Mouse (Mus musculus): ENCODE results near the gene Hmx1.

Gene Hmx1

GRCm38 (mm10) chr5:35388491-35389111 lies at the start of gene Hmx1:
Gene Hmx1 (plus strand): TSS chr5:35389108.
- ATAC-seq (ENCODE audit: low TSS enrichment): no peak

GRCm38 (mm10) chr5:35345084-35345483 lies 43.8 kb upstream of the Hmx1 start:
- ATAC-seq (ENCODE audit: low TSS enrichment): no peak

- peak; percentile 97 for ATAC-seq (ENCODE audit: low TSS enrichment)
Measured at GRCm38 (mm10) chr5:35348794-35349193, 40.1 kb upstream of the Hmx1 start.

GRCm38 (mm10) chr5:35357544-35358440 lies 31.1 kb upstream of the Hmx1 start:
- no peak for ATAC-seq (ENCODE audit: low TSS enrichment)

GRCm38 (mm10) chr5:35361570-35362284 lies 27.2 kb upstream of the Hmx1 start:
- ATAC-seq (ENCODE audit: low TSS enrichment): peak; percentile 91

- no peak for ATAC-seq (ENCODE audit: low TSS enrichment)
Measured at GRCm38 (mm10) chr5:35366241-35367032, 22.5 kb upstream of the Hmx1 start.

- ATAC-seq (ENCODE audit: low TSS enrichment): no peak
Measured at GRCm38 (mm10) chr5:35368916-35369315, 20.0 kb upstream of the Hmx1 start.

GRCm38 (mm10) chr5:35379066-35379465 lies 9.8 kb upstream of the Hmx1 start:
- ATAC-seq (ENCODE audit: low TSS enrichment): no peak

- no peak for ATAC-seq (ENCODE audit: low TSS enrichment)
Measured at GRCm38 (mm10) chr5:35379815-35380214, 9.1 kb upstream of the Hmx1 start.

- no peak for ATAC-seq (ENCODE audit: low TSS enrichment)
Measured at GRCm38 (mm10) chr5:35387834-35388490, 946 bp upstream of the Hmx1 start.

GRCm38 (mm10) chr5:35389441-35389840 lies 533 bp downstream of the Hmx1 start:
- ATAC-seq (ENCODE audit: low TSS enrichment): no peak

- no peak for ATAC-seq (ENCODE audit: low TSS enrichment)
Measured at GRCm38 (mm10) chr5:35389915-35390314, 1.0 kb downstream of the Hmx1 start.

- ATAC-seq (ENCODE audit: low TSS enrichment): no peak
Measured at GRCm38 (mm10) chr5:35390848-35391655, 2.1 kb downstream of the Hmx1 start.

GRCm38 (mm10) chr5:35391656-35392333 lies 2.9 kb downstream of the Hmx1 start:
- no peak for ATAC-seq (ENCODE audit: low TSS enrichment)

GRCm38 (mm10) chr5:35392334-35392695 lies 3.4 kb downstream of the Hmx1 start:
- no peak for ATAC-seq (ENCODE audit: low TSS enrichment)

- ATAC-seq (ENCODE audit: low TSS enrichment): no peak
Measured at GRCm38 (mm10) chr5:35395566-35396440, 6.9 kb downstream of the Hmx1 start.

GRCm38 (mm10) chr5:35396976-35397641 lies 8.2 kb downstream of the Hmx1 start:
- ATAC-seq (ENCODE audit: low TSS enrichment): no peak

- ATAC-seq (ENCODE audit: low TSS enrichment): no peak
Measured at GRCm38 (mm10) chr5:35397642-35398309, 8.9 kb downstream of the Hmx1 start.

Data from frontal cortex, adult (tissue).